ENCODE assay signal across 8 mouse cellular contexts in genomic region chr4:141809850-141810464, GRCm38 (mm10). TPM values are rescaled to one million over a fixed set of nuclear protein-coding genes. Genes with fewer than 3 reads are reported as not detected.
DNase-seq lines count a peak whose midpoint lies in the region; ATAC-seq and TF ChIP-seq lines count a peak whose summit lies in the region.

No protein-coding gene starts in this region.

- 81% methylated on average over 8 of the region's 8 CpGs for WGBS in forebrain, embryonic 14.5 days
- WGBS in forebrain, embryonic 16.5 days: 72% methylated on average over 8 of the region's 8 CpGs
- 73% methylated on average over 8 of the region's 8 CpGs for WGBS in bone marrow, adult 2 months
- WGBS in hindbrain, embryonic 16.5 days: 77% methylated on average over 8 of the region's 8 CpGs
- WGBS in midbrain, embryonic 14.5 days: 78% methylated on average over 8 of the region's 8 CpGs

- no peak overlapping the region for H3K9ac ChIP-seq in forebrain, embryonic 14.5 days (ENCODE audit: low read length)
- H3K9ac ChIP-seq in forebrain, embryonic 16.5 days (replicated peaks; ENCODE audit: low read depth, low read length): no peak overlapping the region
- no peak overlapping the region for H3K9ac ChIP-seq in hindbrain, embryonic 16.5 days (ENCODE audit: low read depth, low read length)
- H3K9ac ChIP-seq in midbrain, embryonic 14.5 days (replicated peaks; ENCODE audit: low read length): no peak overlapping the region

- peak; percentile 26; the same call in 1 of the 2 replicates for ATAC-seq in forebrain, embryonic 14.5 days
- ATAC-seq in forebrain, embryonic 16.5 days: no peak
- ATAC-seq in hindbrain, embryonic 16.5 days: peak; percentile 72
- peak; percentile 57; the same call in 1 of the 2 replicates for ATAC-seq in midbrain, embryonic 14.5 days (ENCODE audit: low FRiP score, low TSS enrichment)

- peaks cover 94% of the 10 kb centered on the region for H3K36me3 ChIP-seq in forebrain, embryonic 14.5 days (ENCODE audit: control insufficient read depth, insufficient read depth, low read length)
- H3K36me3 ChIP-seq in forebrain, embryonic 16.5 days (ENCODE audit: control insufficient read depth, insufficient read depth): peaks cover 16% of the 10 kb centered on the region; the same call in 1 of the 2 replicates
- H3K36me3 ChIP-seq in hindbrain, embryonic 16.5 days (ENCODE audit: control insufficient read depth, insufficient read depth, low read length): peaks cover 58% of the 10 kb centered on the region
- H3K36me3 ChIP-seq in midbrain, embryonic 14.5 days (ENCODE audit: control insufficient read depth, insufficient read depth, low read length): peaks cover 89% of the 10 kb centered on the region

- H3K4me2 ChIP-seq in forebrain, embryonic 14.5 days (ENCODE audit: low read length): no peak overlapping the region
- H3K4me2 ChIP-seq in forebrain, embryonic 16.5 days (ENCODE audit: low read length): no peak overlapping the region
- no peak overlapping the region for H3K4me2 ChIP-seq in hindbrain, embryonic 16.5 days (ENCODE audit: low read length)
- H3K4me2 ChIP-seq in midbrain, embryonic 14.5 days (ENCODE audit: low read length): no peak overlapping the region

- no peaks in the 10 kb centered on the region for H3K27me3 ChIP-seq in forebrain, embryonic 14.5 days (replicated peaks; ENCODE audit: control insufficient read depth, insufficient read depth, low read length)
- no peaks in the 10 kb centered on the region for H3K27me3 ChIP-seq in forebrain, embryonic 16.5 days (replicated peaks; ENCODE audit: control insufficient read depth, insufficient read depth, low read length)
- no peaks in the 10 kb centered on the region for H3K27me3 ChIP-seq in hindbrain, embryonic 16.5 days (replicated peaks; ENCODE audit: control insufficient read depth, insufficient read depth, low read length)
- H3K27me3 ChIP-seq in midbrain, embryonic 14.5 days (ENCODE audit: control insufficient read depth, insufficient read depth, low read length): no peaks in the 10 kb centered on the region

- DNase-seq in forebrain, embryonic 14.5 days (ENCODE audit: low spot score): peak; percentile 73
- DNase-seq in 3T3-L1 (ENCODE audit: low read depth, low spot score): peak; percentile 64
- peak; percentile 80 for DNase-seq in midbrain, embryonic 14.5 days
- DNase-seq in adrenal gland, postnatal 4 days (ENCODE audit: low spot score in 2 of 2): no peak
- DNase-seq in testis, postnatal 14 days (ENCODE audit: low spot score): no peak

- H3K27ac ChIP-seq in forebrain, embryonic 14.5 days (ENCODE audit: low read depth, low read length): no peak overlapping the region
- no peak overlapping the region for H3K27ac ChIP-seq in forebrain, embryonic 16.5 days (ENCODE audit: low read length)
- H3K27ac ChIP-seq in bone marrow, adult 2 months (ENCODE audit: control insufficient read depth, insufficient read depth, low read depth, low read length, poor library complexity): no peak overlapping the region
- no peak overlapping the region for H3K27ac ChIP-seq in hindbrain, embryonic 16.5 days (ENCODE audit: low read depth, low read length)
- H3K27ac ChIP-seq in midbrain, embryonic 14.5 days (replicated peaks; ENCODE audit: low read depth, low read length): peak overlapping the region; percentile 22; the same call in 1 of the 2 replicates

- no peak overlapping the region for H3K4me3 ChIP-seq in forebrain, embryonic 14.5 days (ENCODE audit: low read depth, low read length)
- no peak overlapping the region for H3K4me3 ChIP-seq in forebrain, embryonic 16.5 days (replicated peaks; ENCODE audit: low read length)
- H3K4me3 ChIP-seq in bone marrow, adult 2 months (replicated peaks; ENCODE audit: control insufficient read depth, low read depth, low read length): no peak overlapping the region
- no peak overlapping the region for H3K4me3 ChIP-seq in hindbrain, embryonic 16.5 days (ENCODE audit: low read length)
- no peak overlapping the region for H3K4me3 ChIP-seq in midbrain, embryonic 14.5 days (replicated peaks; ENCODE audit: low read depth, low read length)

- H3K9me3 ChIP-seq in forebrain, embryonic 14.5 days (replicated peaks; ENCODE audit: control insufficient read depth, low read length): no peaks in the 10 kb centered on the region
- no peaks in the 10 kb centered on the region for H3K9me3 ChIP-seq in forebrain, embryonic 16.5 days (ENCODE audit: control insufficient read depth, low read length)
- no peaks in the 10 kb centered on the region for H3K9me3 ChIP-seq in hindbrain, embryonic 16.5 days (ENCODE audit: control insufficient read depth, low read length)
- no peaks in the 10 kb centered on the region for H3K9me3 ChIP-seq in midbrain, embryonic 14.5 days (ENCODE audit: control insufficient read depth, low read length)

- peak; percentile 80 for TF ChIP-seq CTCF in bone marrow, adult 2 months (IDR thresholded peaks at IDR 0.05; ENCODE audit: control insufficient read depth, insufficient read depth, low read length)

- H3K4me1 ChIP-seq in forebrain, embryonic 14.5 days (ENCODE audit: control insufficient read depth, insufficient read depth, low read length): no peaks in the 10 kb centered on the region
- no peaks in the 10 kb centered on the region for H3K4me1 ChIP-seq in forebrain, embryonic 16.5 days (replicated peaks; ENCODE audit: control insufficient read depth, insufficient read depth, low read length)
- H3K4me1 ChIP-seq in bone marrow, adult 2 months (ENCODE audit: control insufficient read depth, insufficient read depth, low read length): no peaks in the 10 kb centered on the region
- no peaks in the 10 kb centered on the region for H3K4me1 ChIP-seq in hindbrain, embryonic 16.5 days (ENCODE audit: control insufficient read depth, insufficient read depth, low read depth, low read length)
- H3K4me1 ChIP-seq in midbrain, embryonic 14.5 days (ENCODE audit: control insufficient read depth, insufficient read depth, low read length): no peaks in the 10 kb centered on the region

- no peak for TF ChIP-seq POLR2A in bone marrow, adult 2 months (IDR thresholded peaks at IDR 0.05; ENCODE audit: borderline replicate concordance, control insufficient read depth, low read depth, low read length)

RNA-seq across cellular contexts. Expression of gene Cela2a, which starts 16.0 kb away (rescaled TPM):
- polyA plus RNA-seq in forebrain, embryonic 14.5 days (2014; fragmentation: Nextera tagmentation; extraction: Ambion mirVana): not detected in 2 replicates
- polyA plus RNA-seq in forebrain, embryonic 16.5 days (2015; fragmentation: Nextera tagmentation; extraction: Ambion mirVana): not detected in 2 replicates
- polyA plus RNA-seq in bone marrow, adult 2 months (2011; ENCODE audit: insufficient read depth, insufficient read length, low replicate concordance, missing spikeins): not detected in 2 replicates
- not detected in 2 replicates for polyA plus RNA-seq in hindbrain, embryonic 16.5 days (2015; fragmentation: Nextera tagmentation; extraction: Ambion mirVana)
- not detected in 2 replicates for polyA plus RNA-seq in midbrain, embryonic 14.5 days (2014; fragmentation: Nextera tagmentation; extraction: Ambion mirVana)
- total RNA-seq in adrenal gland, postnatal 4 days (2021): 1,000 to 10,000 TPM in 1 of 2 experiments, under 1 TPM in 1; 0.56 to 1,571 TPM

RNA-seq across cellular contexts. Expression of gene Casp9, which starts 16.5 kb away (rescaled TPM):
- 8.3 and 10.2 TPM in 2 replicates for polyA plus RNA-seq in forebrain, embryonic 14.5 days (2014; fragmentation: Nextera tagmentation; extraction: Ambion mirVana)
- 15.8 and 16.6 TPM in 2 replicates for polyA plus RNA-seq in forebrain, embryonic 16.5 days (2015; fragmentation: Nextera tagmentation; extraction: Ambion mirVana)
- polyA plus RNA-seq in bone marrow, adult 2 months (2011; ENCODE audit: insufficient read depth, insufficient read length, low replicate concordance, missing spikeins): 9.2 and 20.7 TPM in 2 replicates
- 22.2 and 23.5 TPM in 2 replicates for polyA plus RNA-seq in hindbrain, embryonic 16.5 days (2015; fragmentation: Nextera tagmentation; extraction: Ambion mirVana)
- polyA plus RNA-seq in midbrain, embryonic 14.5 days (2014; fragmentation: Nextera tagmentation; extraction: Ambion mirVana): 18.4 and 18.5 TPM in 2 replicates
- 10 to 100 TPM; 31.5 to 32.4 TPM for total RNA-seq in adrenal gland, postnatal 4 days (2021)

RNA-seq across cellular contexts. Expression of gene Dnajc16, which starts 19.2 kb away (rescaled TPM):
- 3.6 and 4.6 TPM in 2 replicates for polyA plus RNA-seq in forebrain, embryonic 14.5 days (2014; fragmentation: Nextera tagmentation; extraction: Ambion mirVana)
- 5.3 and 6.4 TPM in 2 replicates for polyA plus RNA-seq in forebrain, embryonic 16.5 days (2015; fragmentation: Nextera tagmentation; extraction: Ambion mirVana)
- 4.9 and 9.0 TPM in 2 replicates for polyA plus RNA-seq in bone marrow, adult 2 months (2011; ENCODE audit: insufficient read depth, insufficient read length, low replicate concordance, missing spikeins)
- polyA plus RNA-seq in hindbrain, embryonic 16.5 days (2015; fragmentation: Nextera tagmentation; extraction: Ambion mirVana): 5.9 and 6.7 TPM in 2 replicates
- polyA plus RNA-seq in midbrain, embryonic 14.5 days (2014; fragmentation: Nextera tagmentation; extraction: Ambion mirVana): 6.0 and 6.7 TPM in 2 replicates
- total RNA-seq in adrenal gland, postnatal 4 days (2021): 10 to 100 TPM; 19.8 to 20.1 TPM

RNA-seq across cellular contexts. Expression of gene Ctrc, which starts 36.2 kb away (rescaled TPM):
- not detected in 2 replicates for polyA plus RNA-seq in forebrain, embryonic 14.5 days (2014; fragmentation: Nextera tagmentation; extraction: Ambion mirVana)
- polyA plus RNA-seq in forebrain, embryonic 16.5 days (2015; fragmentation: Nextera tagmentation; extraction: Ambion mirVana): not detected in 2 replicates
- polyA plus RNA-seq in bone marrow, adult 2 months (2011; ENCODE audit: insufficient read depth, insufficient read length, low replicate concordance, missing spikeins): not detected in 2 replicates
- not detected in 2 replicates for polyA plus RNA-seq in hindbrain, embryonic 16.5 days (2015; fragmentation: Nextera tagmentation; extraction: Ambion mirVana)
- polyA plus RNA-seq in midbrain, embryonic 14.5 days (2014; fragmentation: Nextera tagmentation; extraction: Ambion mirVana): not detected in 2 replicates
- 10 to 100 TPM in 1 of 2 experiments, not detected in 1; 54.8 TPM for total RNA-seq in adrenal gland, postnatal 4 days (2021)

Comparison
In these comparisons a context has a peak if more than half of its experiments do, and no peak if none do; other contexts are left out.
1. DNase-seq: peak in forebrain, embryonic 14.5 days (single experiment), 3T3-L1 (single experiment) and midbrain, embryonic 14.5 days (single experiment); none in adrenal gland, postnatal 4 days (0 of 2) and testis, postnatal 14 days (single experiment).